Mouse (Mus musculus) limb, embryonic 14.5 days (tissue): ENCODE data around the gene Slc26a10. TPM values are rescaled to one million over a fixed set of nuclear protein-coding genes. Genes with fewer than 3 reads are reported as not detected.

ENCODE experiments used
- ATAC-seq: fragments of 200-750 bp; cut with Nextera tagmentation; 2 replicates; pipeline ENCODE4 v1.8.0; 2017; ENCODE audit warnings: low read depth, moderate number of reproducible peaks, moderate TSS enrichment; ENCODE audit not compliant: low FRiP score
- DNase-seq: peaks from one replicate; pipeline ENCODE4 v3.0.0-alpha.2; 2015; ENCODE audit warnings: low spot score
- H3K27ac ChIP-seq: fragments of 300-500 bp; sonication (generic); replicated peaks from 2 replicates; pipeline ENCODE4 v1.5.1; 2014; ENCODE audit warnings: low read depth, mild to moderate bottlenecking, low read length, moderate library complexity, mixed read lengths
- H3K27me3 ChIP-seq: fragments of 300-500 bp; sonication (generic); 2 replicates; pipeline ENCODE4 v1.6.1; 2014; ENCODE audit warnings: low read length, mixed read lengths; ENCODE audit not compliant: control insufficient read depth, insufficient read depth
- H3K36me3 ChIP-seq: fragments of 300-500 bp; sonication (generic); 2 replicates; pipeline ENCODE4 v1.6.1; 2014; ENCODE audit warnings: mild to moderate bottlenecking, low read length, moderate library complexity, mixed read lengths; ENCODE audit not compliant: control insufficient read depth, insufficient read depth
- H3K4me1 ChIP-seq: fragments of 300-500 bp; sonication (generic); 2 replicates; pipeline ENCODE4 v1.6.1; 2014; ENCODE audit warnings: antibody characterized with exemption, low read length, mixed read lengths; ENCODE audit not compliant: control insufficient read depth, insufficient read depth
- H3K4me2 ChIP-seq: fragments of 300-500 bp; sonication (generic); replicated peaks from 2 replicates; pipeline ENCODE4 v1.6.1; 2014; ENCODE audit warnings: low read depth, mild to moderate bottlenecking, low read length, moderate library complexity; ENCODE audit not compliant: severe bottlenecking
- H3K4me3 ChIP-seq: fragments of 300-500 bp; sonication (generic); replicated peaks from 2 replicates; pipeline ENCODE4 v1.5.1; 2014; ENCODE audit warnings: low read length
- H3K9ac ChIP-seq: fragments of 300-500 bp; sonication (generic); 2 replicates; pipeline ENCODE4 v1.6.1; 2014; ENCODE audit warnings: mild to moderate bottlenecking, low read depth, low read length, moderate library complexity; ENCODE audit not compliant: severe bottlenecking
- H3K9me3 ChIP-seq: fragments of 300-500 bp; sonication (generic); 2 replicates; pipeline ENCODE4 v1.6.1; 2016; ENCODE audit warnings: low read length; ENCODE audit not compliant: control insufficient read depth
- POLR2A ChIP-seq: fragments of 200-500 bp; IDR thresholded peaks from 2 replicates; pipeline ENCODE4 v1.8.0; 2012; ENCODE audit warnings: inconsistent platforms, mild to moderate bottlenecking, moderate library complexity, borderline replicate concordance; ENCODE audit not compliant: insufficient read depth, insufficient read length; ENCODE audit errors: extremely low read depth
- WGBS: fragments of 180-500 bp; shearing (Covaris S2); extraction: QIAGEN DNeasy Blood & Tissue Kit; methylation state at CpG from one replicate; pipeline ENCODE4 v1.1.7; 2014; 5-methylcytosine and 5-hydroxymethylcytosine counted together
- polyA plus RNA-seq, 2 experiments: library from polyadenylated mRNA; depleted of rRNA in 1 of 2; stranded (reverse) in 1 of 2; unstranded in 1 of 2; fragments of >200 nt; fragmentation: Nextera tagmentation in 1 of 2; extraction: Ambion mirVana in 1 of 2; gene quantifications; 2 replicates each; pipeline versions ENCODE4 v1.2.1 to v1.2.3; 2012 to 2014

Slc26a10 gene
- polyA plus RNA-seq, 2 experiments, result 0.81 to 2.9 TPM

- Histone ChIP-seq H3K36me3 (peaks cover 37% of the 10 kb centered on the region), H3K9me3 (no peaks in the 10 kb centered on the region), H3K9ac (no peak overlapping the region), H3K4me2 (no peak overlapping the region), H3K4me1 (peaks cover 8% of the 10 kb centered on the region), H3K27ac (no peak overlapping the region), H3K27me3 (no peaks in the 10 kb centered on the region), H3K4me3 (no peak overlapping the region)
- DNase-seq (no peak), ATAC-seq (no peak)
- TF ChIP-seq POLR2A, result no peak
- WGBS, result 80% methylated on average over 4 of the region's 4 CpGs
Measured at GRCm38 (mm10) chr10:127208921-127209320, 28.5 kb upstream of the Slc26a10 start.

DNA sequence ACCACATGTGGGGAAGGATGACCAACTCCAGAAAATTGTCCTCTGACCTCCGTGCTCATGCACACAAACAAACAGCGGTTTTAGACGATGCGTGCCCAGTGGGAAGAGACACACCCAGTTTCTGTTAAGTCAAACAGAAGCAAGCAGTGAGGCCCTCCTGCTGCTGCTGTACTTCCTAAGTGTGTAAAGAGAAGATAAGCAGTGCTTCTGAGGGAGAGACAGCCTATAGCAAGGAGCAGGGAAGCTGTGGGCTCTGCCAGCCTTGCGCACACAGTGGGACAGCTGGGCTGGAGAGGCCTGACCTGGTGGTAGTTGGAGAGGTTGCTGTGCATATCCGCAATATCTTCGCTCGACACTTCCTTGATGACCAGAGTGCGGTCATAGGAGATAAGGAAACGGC, 24.9 kb upstream of the Slc26a10 start:
- 96% methylated on average over 10 of the region's 10 CpGs for WGBS
- ATAC-seq, result no peak

GRCm38 (mm10) chr10:127204589-127204988, 24.1 kb upstream of the Slc26a10 start:
- Histone ChIP-seq H3K4me3 (no peak overlapping the region), H3K4me2 (no peak overlapping the region), H3K9me3 (no peaks in the 10 kb centered on the region), H3K36me3 (peaks cover 69% of the 10 kb centered on the region), H3K27me3 (no peaks in the 10 kb centered on the region), H3K4me1 (no peaks in the 10 kb centered on the region), H3K9ac (no peak overlapping the region), H3K27ac (no peak overlapping the region)
- no peak for TF ChIP-seq POLR2A
- ATAC-seq, result no peak
- 91% methylated on average over 5 of the region's 5 CpGs for WGBS
- DNase-seq, result no peak

More for the DNA sequence above, 24.9 kb upstream of the Slc26a10 start:
- H3K27me3 ChIP-seq, result no peaks in the 10 kb centered on the region
- no peak overlapping the region for H3K27ac ChIP-seq
- no peak overlapping the region for H3K4me2 ChIP-seq
- no peak for TF ChIP-seq POLR2A
- H3K4me3 ChIP-seq, result no peak overlapping the region
- H3K9me3 ChIP-seq, result no peaks in the 10 kb centered on the region
- H3K9ac ChIP-seq, result no peak overlapping the region
- H3K4me1 ChIP-seq, result peaks cover 3% of the 10 kb centered on the region
- DNase-seq, result no peak
- peaks cover 62% of the 10 kb centered on the region for H3K36me3 ChIP-seq

DNA sequence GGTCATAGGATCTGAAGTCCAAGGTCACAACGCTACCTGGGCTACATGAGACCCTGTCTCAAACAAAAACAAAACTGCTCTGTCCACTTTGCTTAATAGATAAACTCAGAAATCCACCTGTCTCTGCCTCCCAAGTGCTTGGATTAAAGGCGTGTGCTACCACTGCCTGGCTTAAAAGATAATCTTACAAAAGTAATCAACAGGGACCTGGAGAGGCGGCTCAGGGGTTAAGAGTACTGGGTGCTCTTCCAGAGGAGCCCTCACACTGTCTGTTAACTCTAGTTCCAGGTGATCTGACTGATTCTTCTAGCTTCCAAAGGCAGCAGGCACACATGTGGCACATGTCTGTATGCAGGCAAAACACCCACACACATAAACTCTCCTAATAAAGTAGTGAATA, 22.7 kb upstream of the Slc26a10 start:
- H3K4me2 ChIP-seq, result no peak overlapping the region
- no peak overlapping the region for H3K27ac ChIP-seq
- peaks cover 79% of the 10 kb centered on the region for H3K36me3 ChIP-seq
- no peak for ATAC-seq
- 79% methylated on average over 3 of the region's 3 CpGs for WGBS
- H3K4me3 ChIP-seq, result no peak overlapping the region
- no peaks in the 10 kb centered on the region for H3K27me3 ChIP-seq
- no peak overlapping the region for H3K9ac ChIP-seq
- no peak for TF ChIP-seq POLR2A
- no peaks in the 10 kb centered on the region for H3K4me1 ChIP-seq
- H3K9me3 ChIP-seq, result no peaks in the 10 kb centered on the region
- no peak for DNase-seq

GRCm38 (mm10) chr10:127200279-127200678, 19.8 kb upstream of the Slc26a10 start:
- no peak for ATAC-seq
- no peak for TF ChIP-seq POLR2A
- peaks cover 5% of the 10 kb centered on the region; the same call in 1 of the 2 replicates for H3K4me1 ChIP-seq
- DNase-seq, result no peak
- H3K4me2 ChIP-seq, result no peak overlapping the region
- no peak overlapping the region for H3K9ac ChIP-seq
- H3K27me3 ChIP-seq, result no peaks in the 10 kb centered on the region
- no peak overlapping the region for H3K27ac ChIP-seq
- H3K4me3 ChIP-seq, result no peak overlapping the region
- H3K36me3 ChIP-seq, result peaks cover 64% of the 10 kb centered on the region
- H3K9me3 ChIP-seq, result no peaks in the 10 kb centered on the region
- WGBS, result 83% methylated on average over 8 of the region's 8 CpGs

GRCm38 (mm10) chr10:127199474-127199873, 19.0 kb upstream of the Slc26a10 start:
- TF ChIP-seq POLR2A, result no peak
- Histone ChIP-seq H3K9ac (no peak overlapping the region), H3K27ac (no peak overlapping the region), H3K9me3 (no peaks in the 10 kb centered on the region), H3K27me3 (no peaks in the 10 kb centered on the region), H3K4me1 (peaks cover 11% of the 10 kb centered on the region), H3K4me3 (no peak overlapping the region), H3K4me2 (no peak overlapping the region), H3K36me3 (peaks cover 56% of the 10 kb centered on the region)
- DNase-seq (no peak), ATAC-seq (no peak)
- WGBS, result 78% methylated on average over 11 of the region's 11 CpGs
